Mouse (Mus musculus) C2C12 (cell line): Measurements from ENCODE around the gene Capn10. TPM values are rescaled to one million over a fixed set of nuclear protein-coding genes. Genes with fewer than 3 reads are reported as not detected.
"Not testable (repeated sequence)": the region's sequence is repeated elsewhere in the genome, so short reads cannot be mapped to it uniquely, and the experiment has no call there.

Experiments used
- H3K27me3 ChIP-seq: one replicate; pipeline ENCODE4 v1.6.1; 2011; ENCODE audit not compliant: control insufficient read depth, insufficient read depth, insufficient read length
- H3K36me3 ChIP-seq: one replicate; pipeline ENCODE4 v1.6.1; 2011; ENCODE audit not compliant: control insufficient read depth, insufficient read depth
- H3K4me3 ChIP-seq: one replicate; pipeline ENCODE4 v1.5.1; 2011; ENCODE audit warnings: mild to moderate bottlenecking, control low read depth; ENCODE audit not compliant: poor library complexity, insufficient read depth, severe bottlenecking
- H3K79me2 ChIP-seq: one replicate; pipeline ENCODE4 v1.6.1; 2011; ENCODE audit not compliant: control insufficient read depth, insufficient read depth
- H3K79me3 ChIP-seq: one replicate; pipeline ENCODE4 v1.6.1; 2011; ENCODE audit warnings: low read depth, control low read depth
- H3ac ChIP-seq: one replicate; pipeline ENCODE3; 2011; ENCODE audit warnings: low read depth; ENCODE audit not compliant: control insufficient read depth, insufficient read length
- CEBPB ChIP-seq: IDR thresholded peaks from one replicate; pipeline ENCODE4 v1.6.1; 2011; ENCODE audit warnings: low read depth, mild to moderate bottlenecking, control low read depth, moderate library complexity
- CTCF ChIP-seq: IDR thresholded peaks from one replicate; pipeline ENCODE4 v1.5.1; 2011; ENCODE audit not compliant: control insufficient read depth, insufficient read depth, insufficient read length
- FOSL1 ChIP-seq: IDR thresholded peaks from one replicate; pipeline ENCODE4 v1.8.0; 2011; ENCODE audit warnings: mild to moderate bottlenecking, low read length; ENCODE audit not compliant: poor library complexity, insufficient read depth, severe bottlenecking
- MAX ChIP-seq: IDR thresholded peaks from one replicate; pipeline ENCODE4 v1.6.1; 2011; ENCODE audit warnings: mild to moderate bottlenecking, control low read depth
- MYOD1 ChIP-seq: IDR thresholded peaks from one replicate; pipeline ENCODE4 v1.6.1; 2011; ENCODE audit warnings: low read depth; ENCODE audit not compliant: control insufficient read depth, insufficient read length
- MYOG ChIP-seq: IDR thresholded peaks from one replicate; pipeline ENCODE4 v1.6.1; 2011; ENCODE audit not compliant: control insufficient read depth, insufficient read length; ENCODE audit errors: extremely low read depth
- USF1 ChIP-seq: IDR thresholded peaks from one replicate; pipeline ENCODE4 v1.6.1; 2011; ENCODE audit warnings: low read depth, mild to moderate bottlenecking, control low read depth, moderate library complexity
- polyA plus RNA-seq: library from polyadenylated mRNA; unstranded; fragments of >200 nt; fragmentation: generic; extraction: Trizol; gene quantifications from one replicate; pipeline ENCODE4 v1.2.1, GENCODE M21; 2012; ENCODE audit warnings: missing spikeins

Gene Capn10
- polyA plus RNA-seq, 1 experiment: 19.8 TPM

- TF ChIP-seq MAX (no peak), FOSL1 (no peak), MYOD1 (no peak), USF1 (no peak), CEBPB (no peak), CTCF (no peak), MYOG (no peak)
- H3K4me3 ChIP-seq: no peak overlapping the region
- no peaks in the 10 kb centered on the region for H3K27me3 ChIP-seq
- no peaks in the 10 kb centered on the region for H3K36me3 ChIP-seq
- H3K79me2 ChIP-seq: no peaks in the 10 kb centered on the region
- H3K79me3 ChIP-seq: no peaks in the 10 kb centered on the region
- no peak overlapping the region for H3ac ChIP-seq
Observed at GRCm38 (mm10) chr1:92949426-92949825, 15.2 kb downstream of the Capn10 start.

- no peak within 1 kb of the TSS for H3ac ChIP-seq
- H3K36me3 ChIP-seq: no peaks in the 10 kb centered on the region
- no peak for TF ChIP-seq USF1
- no peak for TF ChIP-seq MYOG
- TF ChIP-seq CTCF: no peak
- TF ChIP-seq CEBPB: no peak
- no peak for TF ChIP-seq MYOD1
- no peak for TF ChIP-seq MAX
- no peak for TF ChIP-seq FOSL1
- H3K79me2 ChIP-seq: no peaks in the 10 kb centered on the region
- no peak within 1 kb of the TSS for H3K4me3 ChIP-seq
- H3K79me3 ChIP-seq: no peaks in the 10 kb centered on the region
- no peaks in the 10 kb centered on the region for H3K27me3 ChIP-seq
Observed at GRCm38 (mm10) chr1:92950607-92951006, 16.4 kb downstream of the Capn10 start, which contains the start of gene Gpr35. TSS of gene Gpr35 (plus strand) at chr1:92950865.

- no peak overlapping the region for H3ac ChIP-seq
- H3K4me3 ChIP-seq: no peak overlapping the region
- peaks cover 5% of the 10 kb centered on the region for H3K27me3 ChIP-seq
- no peaks in the 10 kb centered on the region for H3K79me3 ChIP-seq
- H3K36me3 ChIP-seq: no peaks in the 10 kb centered on the region
- TF ChIP-seq CEBPB: no peak
- no peak for TF ChIP-seq MYOD1
- no peaks in the 10 kb centered on the region for H3K79me2 ChIP-seq
Observed at GRCm38 (mm10) chr1:92953641-92954040, 19.5 kb downstream of the Capn10 start.

GRCm38 (mm10) chr1:92956571-92957335 is 22.6 kb downstream of the Capn10 start:
- H3ac ChIP-seq, H3K79me2 ChIP-seq, H3K36me3 ChIP-seq, H3K79me3 ChIP-seq, H3K4me3 ChIP-seq: not testable (repeated sequence)
- peaks cover 11% of the 10 kb centered on the region for H3K27me3 ChIP-seq

- no peak overlapping the region for H3K4me3 ChIP-seq
- TF ChIP-seq MYOG: no peak
- TF ChIP-seq USF1: no peak
- H3K79me2 ChIP-seq: no peaks in the 10 kb centered on the region
- H3K79me3 ChIP-seq: no peaks in the 10 kb centered on the region
- H3K36me3 ChIP-seq: no peaks in the 10 kb centered on the region
- no peak overlapping the region for H3ac ChIP-seq
- H3K27me3 ChIP-seq: peaks cover 27% of the 10 kb centered on the region
Observed at GRCm38 (mm10) chr1:92958999-92959398, 24.8 kb downstream of the Capn10 start.

- H3K79me3 ChIP-seq, H3K27me3 ChIP-seq, H3K36me3 ChIP-seq, H3K79me2 ChIP-seq, H3ac ChIP-seq, H3K4me3 ChIP-seq: not testable (repeated sequence)
Observed at GRCm38 (mm10) chr1:92970791-92971190, 36.6 kb downstream of the Capn10 start.
